Mouse (Mus musculus): ENCODE measurements around the gene Gm28038.

The Gm28038 gene

DNA sequence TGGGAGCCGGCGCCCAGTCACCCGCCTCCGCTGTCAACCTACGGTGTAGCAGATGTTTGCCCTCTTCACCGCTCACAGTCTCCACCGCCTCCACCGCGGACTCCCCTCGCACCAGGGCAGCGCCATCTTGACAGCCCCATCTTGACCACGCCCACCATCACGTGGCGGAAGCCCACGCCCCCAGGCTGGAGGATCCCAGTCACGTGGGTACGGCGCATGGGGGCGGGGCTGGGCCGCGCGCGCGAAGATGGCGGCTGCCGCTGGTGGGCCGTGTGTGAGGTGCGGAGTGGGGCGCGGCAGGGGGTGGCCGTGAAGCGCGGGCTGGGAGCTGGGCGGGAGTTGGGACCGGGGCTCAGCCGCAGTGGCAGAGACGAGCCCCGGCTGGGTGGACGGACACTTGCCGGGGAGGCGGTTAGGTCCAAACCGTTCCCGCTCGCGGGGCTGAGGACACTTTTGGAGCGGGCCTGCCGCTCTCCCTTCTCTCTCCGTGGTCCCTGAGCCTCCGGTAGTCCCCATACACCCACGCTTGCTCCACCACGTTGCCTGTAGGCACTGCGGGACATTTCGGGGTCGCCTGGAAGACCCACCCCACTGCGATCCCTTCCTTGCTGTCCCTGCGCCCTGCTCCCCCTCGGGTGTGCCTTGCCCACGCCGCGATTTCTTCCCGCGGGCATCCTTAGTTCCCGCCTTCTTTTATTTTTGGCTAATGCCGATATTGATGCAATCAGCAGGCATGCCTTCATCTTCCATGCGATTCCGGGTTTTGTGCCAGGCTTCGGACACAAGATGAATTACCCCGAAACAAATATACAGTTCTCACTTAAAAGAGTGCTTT is 5.6 kb downstream of the Gm28038 start, which contains the start of the genes Dolk and Nup188:
Dolk (minus strand) TSS at position 143 of the 835 bp plus-strand sequence.
Nup188 (plus strand) TSS at position 206 of the 835 bp plus-strand sequence.
- peak; percentile 97 to 99 for DNase-seq

DNA sequence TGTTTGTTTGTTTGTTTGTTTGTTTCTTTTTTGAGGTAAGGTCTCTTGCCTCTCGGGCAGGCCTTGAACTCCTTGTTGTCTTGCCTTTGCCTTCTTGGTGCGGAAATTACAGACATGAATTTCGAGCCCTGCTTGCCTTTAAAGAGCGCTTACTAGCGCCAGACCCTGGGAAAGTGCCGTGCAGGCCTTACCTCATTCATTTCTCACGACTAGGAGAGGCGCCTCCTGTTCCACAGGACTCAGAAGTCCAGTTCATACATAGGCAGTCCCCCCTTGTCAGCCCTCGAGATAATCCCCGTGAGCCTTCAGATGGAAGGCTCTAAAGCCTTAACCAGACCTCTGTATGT is 6.2 kb downstream of the Gm28038 start:
- peak in 1 of 2 experiments; percentile 43 for DNase-seq

DNA sequence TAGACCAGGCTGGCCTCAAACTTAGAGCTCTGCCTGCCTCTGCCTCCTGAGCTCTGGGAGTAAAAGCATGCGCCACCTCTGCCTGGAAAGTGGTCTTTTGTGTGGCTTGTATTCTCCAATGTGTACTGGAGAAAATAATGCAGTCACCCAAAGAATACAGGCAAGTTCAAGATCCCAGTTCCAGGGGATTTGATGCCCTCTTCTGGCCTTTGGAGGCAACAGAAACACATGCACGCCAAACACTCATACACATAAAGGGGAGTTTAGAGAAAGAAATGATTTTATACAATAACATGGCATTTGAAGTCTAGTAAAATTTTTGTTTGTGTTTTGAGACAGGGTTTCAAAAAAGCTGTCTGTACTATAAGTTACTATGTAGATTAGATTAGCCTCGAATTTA is 18.7 kb downstream of the Gm28038 start:
- peak in 1 of 2 experiments; percentile 18 for DNase-seq

DNA sequence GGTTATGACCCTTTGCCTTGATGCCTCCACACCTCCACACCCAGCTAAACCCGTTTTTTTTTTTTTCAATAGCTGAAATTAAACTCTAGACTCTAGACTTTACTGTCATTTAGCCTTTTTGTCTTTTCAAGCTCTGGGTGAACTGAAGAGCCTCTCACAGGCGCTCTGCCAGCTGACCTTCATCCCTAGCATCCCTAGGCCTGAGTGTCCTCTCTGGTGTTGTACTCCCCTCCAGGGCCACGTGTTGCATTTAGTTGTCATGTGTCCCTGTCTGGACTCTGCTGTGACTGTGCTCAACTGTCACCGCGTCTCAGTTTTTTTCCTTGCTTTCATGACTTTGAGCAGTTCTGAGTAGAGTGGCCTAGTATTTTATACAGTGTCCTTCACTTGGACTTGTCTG is 19.1 kb downstream of the Gm28038 start:
- DNase-seq = no peak

DNA sequence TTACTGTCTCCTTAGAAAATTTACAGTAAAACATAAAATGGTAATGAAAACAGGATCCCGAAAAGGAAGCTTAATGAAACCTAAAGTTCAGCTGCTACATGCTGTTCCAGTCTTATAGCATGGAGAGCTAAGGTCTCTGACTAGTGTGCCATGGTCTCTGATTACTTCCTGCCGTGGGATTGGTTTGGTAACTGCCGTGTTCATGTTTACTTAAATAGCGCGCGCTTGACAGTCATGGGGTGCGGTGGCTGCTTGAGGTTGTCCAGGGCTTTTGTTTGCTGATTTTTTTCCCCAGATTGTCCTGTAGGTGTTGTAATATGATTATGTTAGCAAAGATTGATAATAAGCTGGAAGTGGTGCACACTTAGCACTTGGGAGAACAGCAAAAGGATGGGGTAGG is 25.2 kb downstream of the Gm28038 start:
- no peak for DNase-seq

DNA sequence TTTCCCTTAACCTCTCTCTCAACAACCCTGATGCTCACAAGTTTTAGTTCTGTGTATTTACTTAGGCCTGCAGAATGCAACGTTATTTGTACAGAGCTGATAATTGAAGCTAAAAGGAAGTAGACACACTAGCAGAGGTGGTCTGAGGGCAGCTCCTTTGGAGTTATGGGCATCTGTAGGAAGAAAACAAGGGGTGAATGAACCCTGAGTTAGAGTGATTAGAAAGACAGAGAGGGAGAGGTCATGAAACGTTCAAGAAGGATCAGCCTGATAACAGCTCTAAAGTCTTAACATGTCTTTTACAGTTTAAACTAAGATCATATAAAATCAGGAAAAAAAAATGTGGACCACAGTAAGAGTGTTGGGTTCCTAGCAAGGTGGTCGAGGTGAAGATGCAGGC is 28.5 kb downstream of the Gm28038 start:
- DNase-seq = no peak

DNA sequence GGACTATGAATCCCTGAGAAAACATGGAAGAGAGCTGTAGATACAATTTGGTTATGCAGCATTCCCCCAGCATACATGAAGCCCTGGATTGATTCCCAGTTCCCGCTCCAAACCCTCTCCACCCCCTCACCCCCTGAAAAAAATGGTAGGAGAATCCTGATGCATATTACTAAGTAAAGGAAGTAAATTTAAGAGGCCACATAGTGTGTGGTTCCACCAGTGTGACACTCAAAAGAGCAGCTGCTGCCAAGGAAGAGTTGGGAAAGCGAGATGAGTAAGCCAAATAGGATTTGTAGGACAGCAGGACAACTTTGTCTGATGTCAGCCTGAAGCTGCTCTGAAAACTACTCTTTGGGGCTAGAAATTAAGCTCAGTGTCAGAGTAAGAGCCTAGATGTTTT is 30.6 kb downstream of the Gm28038 start:
- DNase-seq = no peak

DNA sequence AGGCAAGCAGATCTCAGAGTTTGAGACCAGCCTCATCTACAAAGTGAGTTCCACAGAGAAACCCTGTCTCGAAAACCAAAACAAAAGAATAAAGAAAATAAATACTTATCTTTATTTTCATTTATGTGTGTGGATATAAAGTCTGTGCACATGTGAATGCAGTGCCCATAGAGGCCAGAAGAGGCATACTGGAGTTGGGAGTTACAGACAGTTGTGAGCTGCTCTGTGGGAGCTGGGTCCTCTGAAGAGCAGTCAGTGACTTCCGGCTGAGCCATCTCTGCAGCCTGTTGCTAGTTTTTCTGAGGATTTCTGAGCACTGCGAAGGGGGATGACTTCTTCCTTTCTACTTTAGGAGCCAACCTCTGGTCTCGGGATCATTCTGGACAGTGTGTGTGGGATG is 35.3 kb downstream of the Gm28038 start:
- no peak for DNase-seq

DNA sequence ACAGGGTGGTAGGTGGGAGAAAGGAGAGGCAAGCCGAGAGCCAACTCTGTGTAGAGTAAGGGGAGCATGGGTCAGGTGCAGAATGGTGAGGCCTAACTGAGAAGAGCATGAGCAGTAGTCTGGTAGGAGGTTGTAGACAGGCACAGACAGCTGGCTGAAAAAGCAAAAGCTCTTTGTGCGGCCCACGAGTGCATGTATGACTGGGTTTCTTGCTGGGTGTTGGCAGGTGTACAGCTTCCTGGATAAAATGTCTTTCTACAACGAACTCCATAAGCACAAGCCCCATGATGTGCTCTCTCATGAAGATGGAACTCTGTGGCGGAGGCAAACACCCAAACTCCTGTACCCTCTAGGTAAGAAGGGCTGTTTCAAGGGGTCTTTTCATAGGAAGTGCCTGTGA is 36.1 kb downstream of the Gm28038 start:
- no peak for DNase-seq

DNA sequence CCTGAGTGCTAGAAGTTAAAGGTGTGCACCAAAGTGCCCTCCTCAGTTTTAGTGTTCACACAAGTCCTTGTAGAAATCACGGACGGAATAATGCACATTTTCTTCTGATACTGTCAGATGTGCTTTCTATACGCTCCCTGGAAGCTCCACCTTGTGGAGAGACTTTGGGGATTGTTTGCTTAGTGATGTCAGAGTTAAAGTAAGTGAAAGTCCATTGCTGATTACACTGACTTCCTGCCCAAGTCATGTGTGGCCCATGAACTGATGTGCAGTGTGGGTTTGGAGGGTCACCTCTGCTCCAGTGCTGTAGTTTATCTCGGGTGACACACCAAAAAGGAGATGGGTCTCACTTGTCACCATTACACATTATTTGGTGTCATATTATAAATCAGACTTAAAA is 38.4 kb downstream of the Gm28038 start:
- no peak for DNase-seq

DNA sequence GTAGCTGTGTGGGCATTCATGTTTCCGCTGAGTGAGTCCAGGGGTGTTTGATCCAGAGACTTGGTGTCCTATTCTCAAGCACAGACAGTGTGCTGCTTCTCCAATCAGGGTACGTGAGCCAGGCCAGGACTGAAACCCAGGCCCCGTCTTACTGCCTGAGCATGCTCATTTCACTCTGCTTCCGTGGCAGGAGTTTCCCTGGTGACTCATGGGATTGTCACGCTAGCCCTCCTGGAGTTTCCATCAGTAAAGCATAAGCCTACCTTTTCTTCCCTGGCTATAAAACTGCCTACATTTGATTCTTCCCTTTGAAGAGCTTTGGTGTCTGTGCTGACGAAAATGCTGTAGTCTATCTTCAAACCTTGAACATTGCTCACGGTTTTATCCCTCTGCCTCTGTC is 42.3 kb downstream of the Gm28038 start:
- DNase-seq = no peak

DNA sequence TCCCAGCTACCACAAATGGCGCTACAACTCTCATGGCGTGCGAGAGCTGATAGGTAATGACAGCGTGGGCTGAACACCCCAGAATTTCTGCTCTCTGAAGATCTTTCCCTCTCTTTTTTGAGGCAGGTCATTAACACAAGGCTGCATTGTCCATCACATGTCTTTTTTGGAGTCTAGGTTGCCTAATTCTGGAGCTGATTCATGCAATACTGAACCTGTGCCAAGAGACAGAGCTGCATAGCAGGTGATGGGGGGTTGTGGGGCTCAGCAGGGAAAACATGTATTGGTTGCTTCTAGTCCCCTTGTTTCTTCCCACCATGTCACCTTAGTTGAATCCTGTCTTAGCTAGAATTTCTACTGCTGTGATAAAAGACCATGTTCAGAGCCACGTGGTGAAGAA is 44.5 kb downstream of the Gm28038 start:
- DNase-seq = no peak

DNA sequence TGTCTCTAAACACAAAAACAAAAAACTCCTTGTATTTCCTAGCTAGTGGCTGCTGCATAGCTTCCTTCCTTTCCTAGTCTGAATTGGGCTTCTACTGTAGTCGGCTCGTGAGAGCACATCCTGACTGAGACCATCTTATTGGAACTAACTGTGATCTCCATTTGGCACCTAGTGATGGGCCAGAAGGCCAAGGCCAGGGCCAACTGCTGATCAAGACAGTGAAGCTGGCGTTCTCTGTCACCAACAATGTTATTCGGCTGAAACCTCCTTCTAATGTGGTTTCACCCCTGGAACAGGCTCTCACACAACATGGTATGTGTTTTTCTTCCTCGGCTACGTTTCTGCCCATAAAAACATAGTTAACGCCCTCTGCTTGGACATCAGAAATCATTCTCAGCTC is 46.4 kb downstream of the Gm28038 start:
- peak in 1 of 2 experiments; percentile 51 for DNase-seq

DNA sequence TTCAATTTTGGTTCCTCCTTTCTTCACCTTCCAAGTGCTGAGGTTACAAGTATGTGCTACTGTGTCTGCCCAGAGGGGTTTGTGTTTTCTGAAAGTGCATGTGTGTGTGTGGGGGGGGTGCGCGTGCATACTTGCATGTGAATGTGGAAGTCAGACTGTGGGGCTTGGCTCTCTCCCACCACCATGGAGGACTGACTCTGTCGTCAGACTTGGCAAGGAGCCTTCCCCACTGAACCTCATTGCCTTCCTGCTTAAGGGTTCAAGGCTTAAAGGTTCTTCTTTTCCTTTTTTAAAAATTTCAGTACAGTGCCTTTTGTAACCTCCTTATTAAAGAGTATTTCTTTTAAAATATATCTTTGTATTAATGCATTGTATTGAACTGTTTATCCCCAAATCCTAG is 47.9 kb downstream of the Gm28038 start:
- DNase-seq = no peak

DNA sequence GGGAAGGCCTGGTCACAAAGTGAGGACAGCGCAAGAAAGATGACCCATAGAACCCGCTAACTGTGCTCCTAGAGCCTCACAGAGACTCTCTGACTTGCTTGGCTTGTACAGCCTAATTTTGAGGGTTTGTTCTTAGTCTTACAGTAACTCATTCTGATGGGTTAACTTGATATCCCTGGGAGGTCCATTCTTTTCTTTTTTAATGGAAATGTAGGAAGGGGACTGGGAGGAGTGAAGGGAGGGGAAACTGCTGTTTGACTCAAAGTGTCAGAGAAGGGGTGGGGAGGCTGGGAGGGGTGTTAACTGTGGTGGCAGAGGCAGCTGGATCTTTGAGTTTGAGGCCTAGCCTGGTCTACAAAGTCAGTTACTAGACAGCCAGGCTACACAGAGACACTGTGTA is 54.5 kb downstream of the Gm28038 start:
- DNase-seq = no peak

DNA sequence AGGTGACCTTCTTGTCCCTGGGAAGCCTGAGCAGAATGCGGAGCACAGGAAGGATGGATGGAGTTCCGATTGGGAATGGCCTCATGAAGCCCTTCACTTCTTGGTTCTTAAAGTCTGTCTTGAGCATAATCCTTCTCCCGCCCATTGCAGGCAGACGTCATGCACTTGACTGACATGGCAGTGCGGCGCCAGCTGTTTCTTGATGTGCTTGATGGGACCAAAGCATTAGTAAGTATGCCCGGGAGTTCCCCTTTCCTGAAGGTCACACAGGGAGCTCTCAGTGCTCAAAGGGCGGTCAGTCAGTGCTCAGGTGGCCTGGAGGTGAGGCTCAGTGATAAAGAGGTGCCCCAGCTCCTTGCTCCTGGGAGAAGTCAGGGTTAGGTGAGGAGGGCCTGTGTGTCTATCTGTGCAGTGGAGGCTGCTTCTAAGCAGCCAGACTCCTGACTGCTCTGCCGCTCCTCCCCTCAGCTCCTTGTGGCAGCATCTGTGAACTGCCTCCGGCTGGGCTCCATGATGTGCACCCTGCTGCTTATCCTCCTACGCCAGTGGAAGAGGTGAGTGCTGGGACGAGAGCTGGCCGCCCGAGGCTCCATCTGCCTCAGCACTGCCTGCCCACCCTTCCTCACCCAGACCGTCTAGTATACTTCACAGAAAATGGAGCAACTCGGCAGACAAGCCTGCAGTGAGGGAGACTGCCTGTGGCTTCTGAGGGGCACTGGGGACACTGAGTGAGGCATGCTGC is 55.5 kb downstream of the Gm28038 start:
- peak; percentile 46 to 56 for DNase-seq

DNA sequence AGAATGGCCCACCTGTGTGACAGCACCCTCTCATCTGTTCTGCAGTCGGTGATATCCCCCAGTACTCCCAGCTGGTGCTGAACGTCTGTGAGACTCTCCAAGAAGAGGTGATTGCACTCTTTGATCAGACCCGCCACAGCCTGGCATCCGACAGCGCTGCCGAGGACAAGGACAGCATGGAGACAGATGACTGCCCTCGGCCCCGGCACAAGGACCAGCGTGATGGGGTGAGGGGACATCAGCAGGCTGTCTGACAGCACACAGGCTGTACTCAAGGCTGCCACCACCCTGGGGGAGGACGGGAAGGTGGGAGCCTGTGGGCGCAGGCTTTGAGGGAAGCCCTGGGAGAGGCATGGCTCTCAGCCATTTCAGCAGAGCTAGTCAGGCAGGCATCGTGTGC is 56.3 kb downstream of the Gm28038 start:
- peak in 1 of 2 experiments; percentile 31 for DNase-seq

DNA sequence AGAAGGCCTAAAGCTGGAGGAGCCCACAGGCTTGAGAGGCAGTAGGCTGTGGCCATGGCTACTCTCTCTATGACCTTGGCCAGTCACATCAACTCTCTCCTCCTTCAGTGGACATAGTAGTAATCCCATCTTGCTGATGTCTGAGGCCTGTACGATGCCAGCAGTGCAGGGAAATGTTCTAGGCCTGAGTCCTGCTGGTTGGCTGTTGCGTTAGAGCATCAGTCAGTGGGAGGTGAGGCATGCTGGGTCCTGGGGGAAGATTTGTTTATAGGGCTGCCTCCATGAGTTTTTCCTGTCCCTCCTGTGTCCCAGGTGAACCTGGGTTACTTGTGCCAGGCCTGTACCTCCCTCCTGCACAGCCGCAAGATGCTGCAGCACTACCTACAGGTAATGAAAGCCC is 61.2 kb downstream of the Gm28038 start:
- no peak for DNase-seq

DNA sequence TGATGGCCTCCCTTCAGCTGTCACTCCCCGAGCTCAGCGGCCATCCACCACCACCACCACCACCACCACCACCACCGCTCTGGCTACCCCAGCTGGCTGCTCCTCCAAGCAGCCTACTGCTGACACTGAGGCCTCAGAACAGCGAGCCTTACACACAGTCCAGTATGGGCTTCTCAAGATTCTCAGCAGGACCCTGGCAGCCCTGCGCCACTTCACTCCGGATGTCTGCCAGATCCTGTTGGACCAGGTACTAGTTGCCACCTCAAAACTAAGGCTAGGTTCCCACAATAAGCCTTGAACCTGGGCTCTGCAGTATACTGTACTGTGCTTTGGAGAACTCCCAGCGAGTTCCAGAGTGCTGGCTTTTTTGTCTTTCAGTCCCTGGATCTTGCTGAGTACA is 61.7 kb downstream of the Gm28038 start:
- DNase-seq = peak; percentile 74 to 79

DNA sequence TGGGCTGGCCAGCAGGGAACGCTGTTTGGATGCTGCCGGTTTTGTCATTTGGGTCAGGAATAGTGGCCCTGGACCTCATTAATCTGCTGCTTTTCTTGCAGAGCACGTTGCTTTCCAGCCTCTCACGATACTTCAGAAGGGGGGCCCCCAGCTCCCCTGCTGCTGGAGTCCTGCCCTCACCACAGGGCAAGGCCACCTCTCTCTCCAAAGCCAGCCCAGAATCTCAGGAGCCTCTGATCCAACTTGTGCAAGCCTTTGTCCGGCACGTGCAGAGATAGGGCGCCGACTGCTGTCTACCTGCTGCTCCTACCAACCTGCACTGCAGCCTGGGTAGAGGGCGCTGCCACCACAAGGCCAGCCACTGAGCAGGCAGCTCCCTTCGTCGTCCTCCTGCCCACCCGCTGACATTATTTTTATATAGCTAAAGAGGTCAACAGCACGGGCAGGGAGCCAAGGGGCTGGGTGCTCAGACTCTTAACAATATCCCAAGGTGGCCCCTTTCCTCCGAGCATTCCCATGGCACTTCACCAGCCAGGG is 62.8 kb downstream of the Gm28038 start:
- peak; percentile 67 to 70 for DNase-seq

DNA sequence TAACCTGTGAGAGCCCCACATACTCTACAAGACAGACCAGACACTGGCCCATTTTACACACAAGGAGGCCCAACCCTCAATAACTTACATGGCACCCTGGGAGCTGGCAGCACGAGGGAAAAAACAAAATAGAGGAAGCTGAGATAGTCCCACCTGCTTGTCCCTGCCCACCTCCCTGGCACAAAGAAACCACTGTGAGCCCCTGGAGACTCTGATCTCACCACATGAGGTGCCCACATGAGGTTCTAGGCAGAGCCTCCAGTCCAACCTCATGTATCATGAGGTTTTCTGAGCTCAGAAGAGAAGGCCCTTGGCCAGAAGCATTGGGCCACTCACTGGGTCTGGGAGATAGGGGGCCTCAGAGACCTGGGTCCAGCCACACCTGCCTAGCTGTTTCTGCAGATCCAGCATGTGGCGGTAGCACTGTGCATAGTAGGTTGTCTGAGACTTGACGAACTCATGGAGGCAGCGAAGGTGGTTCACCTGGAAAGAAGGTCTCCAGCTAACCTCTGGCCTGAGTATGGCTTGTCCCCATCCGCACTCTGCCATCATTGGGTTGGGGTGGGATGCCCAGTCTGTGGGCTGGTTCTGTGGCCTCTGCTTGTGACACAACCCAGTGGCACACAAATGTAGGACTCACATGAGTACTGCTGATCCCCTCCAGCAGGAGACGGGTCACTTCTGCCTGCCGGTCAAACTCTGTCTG is 65.3 kb downstream of the Gm28038 start:
- no peak for DNase-seq

DNA sequence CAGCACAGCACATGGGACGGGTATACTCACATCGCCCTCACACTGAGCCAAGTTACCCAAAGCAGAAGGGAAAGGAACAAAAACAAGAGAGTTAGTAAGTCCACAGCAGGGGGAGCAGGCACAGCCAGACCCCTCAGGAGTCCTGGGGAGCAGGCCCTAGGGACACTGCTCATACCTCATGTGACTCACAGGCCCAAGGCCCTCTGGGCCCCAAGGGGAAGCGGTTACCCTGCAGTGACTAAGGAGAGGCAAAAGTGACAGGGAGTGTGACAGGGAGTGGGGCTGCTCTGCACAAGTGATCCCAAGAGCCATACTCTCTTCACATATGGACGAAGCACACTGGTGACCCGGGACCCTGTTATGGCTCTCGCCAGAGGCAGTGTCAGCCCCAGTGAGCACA is 68.4 kb downstream of the Gm28038 start:
- no peak for DNase-seq
